ENCODE assay signal across 1 mouse cellular context in genomic region chr15:13194048-13194447, GRCm38 (mm10).
TF ChIP-seq lines count a peak whose summit lies in the region.

No protein-coding gene starts in this region.

TF ChIP-seq in MEL, 35 proteins besides CTCF, POLR2A, EP300 and RAD21:
- TF ChIP-seq POLR2AphosphoS5 (IDR thresholded peaks at IDR 0.05; ENCODE audit: borderline replicate concordance, low read depth, low read length) (peak; percentile 77; the same call in 1 of the 2 replicates), ETS1 (IDR thresholded peaks at IDR 0.05; ENCODE audit: low read depth, low read length) (no peak)
